Mouse (Mus musculus): ENCODE results near the gene Lurap1l. TPM values are rescaled to one million over a fixed set of nuclear protein-coding genes. Genes with fewer than 3 reads are reported as not detected.

Lurap1l gene
- polyA plus RNA-seq (2015; fragmentation: Nextera tagmentation; extraction: Ambion mirVana) = 3.0 and 3.6 TPM in 2 replicates

DNA sequence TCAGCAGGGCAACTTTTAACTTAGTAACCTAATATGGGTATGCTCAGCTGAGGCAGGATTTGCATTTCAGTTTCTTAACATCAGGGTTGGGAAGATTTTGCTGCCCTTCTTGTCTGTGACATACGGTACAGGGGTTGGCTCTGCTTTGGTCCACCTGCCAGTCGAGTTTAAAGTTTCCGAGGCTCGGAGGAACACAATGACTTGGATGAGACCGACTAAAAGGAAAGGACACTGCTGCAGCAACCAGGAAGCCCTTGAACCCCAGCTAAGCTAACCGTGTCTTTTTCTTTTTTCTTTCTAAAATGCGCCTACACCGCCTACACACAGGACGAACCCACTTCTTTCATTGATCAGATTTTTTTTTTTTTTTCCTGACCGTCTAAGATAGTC, at the start of gene Lurap1l:
Gene Lurap1l, plus strand, starts transcription at position 166 of the 390 bp plus-strand sequence.
- WGBS (ENCODE audit: insufficient replicate concordance) = 2% methylated on average over 10 of the region's 10 CpGs

GRCm38 (mm10) chr4:80862962-80863361, 47.5 kb upstream of the Lurap1l start:
- Histone ChIP-seq H3K9me3 (replicated peaks) (no peaks in the 10 kb centered on the region), H3K4me3 (replicated peaks) (no peak overlapping the region), H3K27ac (no peak overlapping the region), H3K9ac (no peak overlapping the region), H3K36me3 (no peaks in the 10 kb centered on the region), H3K4me2 (no peak overlapping the region), H3K4me1 (replicated peaks) (no peaks in the 10 kb centered on the region), H3K27me3 (no peaks in the 10 kb centered on the region)
- ATAC-seq (ENCODE audit: low read depth) = no peak
- 75% methylated on average over 9 of the region's 9 CpGs for WGBS (ENCODE audit: insufficient replicate concordance)
- DNase-seq = no peak

More for the DNA sequence above, at the start of gene Lurap1l:
- ATAC-seq (ENCODE audit: low read depth) (0 out of 2 replicates have a peak, but pooled peaks have one; percentile 18), DNase-seq (no peak)
- peak within 1 kb of the TSS; percentile 66 for H3K27ac ChIP-seq
- H3K27me3 ChIP-seq = peaks cover 9% of the 10 kb centered on the region
- no peaks in the 10 kb centered on the region for H3K4me1 ChIP-seq (replicated peaks)
- H3K4me2 ChIP-seq = peak within 1 kb of the TSS; percentile 57
- H3K9me3 ChIP-seq (replicated peaks) = no peaks in the 10 kb centered on the region
- H3K36me3 ChIP-seq = no peaks in the 10 kb centered on the region
- H3K9ac ChIP-seq = peak within 1 kb of the TSS; percentile 60
- peak within 1 kb of the TSS; percentile 59 for H3K4me3 ChIP-seq (replicated peaks)

DNA sequence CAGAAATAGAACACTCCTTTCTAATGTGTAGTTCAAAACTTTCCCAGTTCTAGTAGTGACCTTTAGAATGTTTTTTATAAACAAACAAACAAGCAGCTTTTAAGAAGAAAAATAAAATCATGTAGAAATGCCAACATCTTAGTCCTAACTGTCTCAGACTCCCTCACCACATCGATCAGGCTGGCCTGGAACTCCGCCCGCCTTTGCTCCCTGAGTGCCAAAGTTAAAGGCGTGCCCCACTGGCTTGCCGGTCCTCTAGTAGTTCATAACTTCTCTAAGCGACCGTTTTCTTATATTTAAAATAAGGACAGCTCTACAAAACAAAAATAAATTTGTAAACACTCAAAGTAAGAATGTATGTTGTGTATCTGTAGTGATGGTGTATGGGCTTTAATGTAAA, 46.5 kb upstream of the Lurap1l start:
- no peaks in the 10 kb centered on the region for H3K9me3 ChIP-seq (replicated peaks)
- no peak overlapping the region for H3K4me3 ChIP-seq (replicated peaks)
- H3K27ac ChIP-seq = no peak overlapping the region
- H3K27me3 ChIP-seq = no peaks in the 10 kb centered on the region
- ATAC-seq (ENCODE audit: low read depth) = no peak
- no peaks in the 10 kb centered on the region for H3K36me3 ChIP-seq
- no peaks in the 10 kb centered on the region for H3K4me1 ChIP-seq (replicated peaks)
- no peak for DNase-seq
- no peak overlapping the region for H3K4me2 ChIP-seq
- WGBS (ENCODE audit: insufficient replicate concordance) = 61% methylated on average over 7 of the region's 7 CpGs
- no peak overlapping the region for H3K9ac ChIP-seq

- no peaks in the 10 kb centered on the region for H3K4me1 ChIP-seq (replicated peaks)
- H3K4me2 ChIP-seq = peak overlapping the region; percentile 51
- WGBS (ENCODE audit: insufficient replicate concordance) = 3% methylated on average over 17 of the region's 17 CpGs
- ATAC-seq (ENCODE audit: low read depth) (peak; percentile 70), DNase-seq (no peak)
- H3K9me3 ChIP-seq (replicated peaks) = no peaks in the 10 kb centered on the region
- no peak overlapping the region for H3K9ac ChIP-seq
- H3K36me3 ChIP-seq = no peaks in the 10 kb centered on the region
- H3K27ac ChIP-seq = no peak overlapping the region
- H3K4me3 ChIP-seq (replicated peaks) = peak overlapping the region; percentile 14
- no peaks in the 10 kb centered on the region for H3K27me3 ChIP-seq
These were observed 45.9 kb upstream of the Lurap1l start for GRCm38 (mm10) chr4:80864511-80864922.

DNA sequence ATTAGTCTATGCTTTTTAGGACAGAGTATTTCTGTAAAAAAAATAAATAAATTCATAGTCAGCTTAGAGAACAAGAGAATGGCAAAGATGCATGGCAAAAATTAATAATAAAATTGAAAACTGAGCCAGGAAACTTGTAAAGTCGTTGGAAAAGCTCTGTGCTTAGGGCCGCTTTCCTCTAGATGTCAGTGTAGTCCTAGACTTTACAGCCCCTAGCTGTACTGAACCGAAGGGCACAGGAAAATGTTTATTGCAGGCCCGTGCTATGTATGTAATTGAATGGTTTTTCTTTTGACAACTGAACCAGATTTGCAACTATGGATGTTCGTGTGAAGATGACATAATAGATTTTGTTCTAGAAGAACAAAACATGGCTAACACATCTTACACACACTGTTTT, 44.4 kb upstream of the Lurap1l start:
- Histone ChIP-seq H3K36me3 (no peaks in the 10 kb centered on the region), H3K4me3 (replicated peaks) (no peak overlapping the region), H3K9me3 (replicated peaks) (no peaks in the 10 kb centered on the region), H3K9ac (no peak overlapping the region), H3K4me1 (replicated peaks) (no peaks in the 10 kb centered on the region), H3K27me3 (no peaks in the 10 kb centered on the region), H3K4me2 (no peak overlapping the region), H3K27ac (no peak overlapping the region)
- no peak for DNase-seq
- ATAC-seq (ENCODE audit: low read depth) = no peak
- WGBS (ENCODE audit: insufficient replicate concordance) = 26% methylated on average over 5 of the region's 5 CpGs

GRCm38 (mm10) chr4:80869598-80869997, 40.8 kb upstream of the Lurap1l start:
- Histone ChIP-seq H3K36me3 (no peaks in the 10 kb centered on the region), H3K4me2 (no peak overlapping the region), H3K9me3 (replicated peaks) (no peaks in the 10 kb centered on the region), H3K4me1 (replicated peaks) (peaks cover 4% of the 10 kb centered on the region), H3K4me3 (replicated peaks) (no peak overlapping the region), H3K27me3 (no peaks in the 10 kb centered on the region), H3K9ac (no peak overlapping the region), H3K27ac (no peak overlapping the region)
- DNase-seq = no peak
- ATAC-seq (ENCODE audit: low read depth) = no peak
- WGBS (ENCODE audit: insufficient replicate concordance) = 36% methylated on average over 2 of the region's 2 CpGs

- Histone ChIP-seq H3K9ac (no peak overlapping the region), H3K4me2 (no peak overlapping the region), H3K4me3 (replicated peaks) (no peak overlapping the region), H3K9me3 (replicated peaks) (no peaks in the 10 kb centered on the region), H3K4me1 (replicated peaks) (peaks cover 4% of the 10 kb centered on the region), H3K27ac (peak overlapping the region; percentile 21; the same call in 1 of the 2 replicates), H3K36me3 (no peaks in the 10 kb centered on the region), H3K27me3 (no peaks in the 10 kb centered on the region)
- ATAC-seq (ENCODE audit: low read depth) (peak; percentile 54; the same call in 1 of the 2 replicates), DNase-seq (no peak)
- WGBS (ENCODE audit: insufficient replicate concordance) = 29% methylated on average over 6 of the region's 6 CpGs
These were observed 37.4 kb upstream of the Lurap1l start for GRCm38 (mm10) chr4:80872847-80873644.

- no peak for DNase-seq
- Histone ChIP-seq H3K36me3 (no peaks in the 10 kb centered on the region), H3K4me3 (replicated peaks) (no peak overlapping the region), H3K4me2 (no peak overlapping the region), H3K4me1 (replicated peaks) (peaks cover 4% of the 10 kb centered on the region), H3K27me3 (no peaks in the 10 kb centered on the region), H3K27ac (no peak overlapping the region), H3K9me3 (replicated peaks) (no peaks in the 10 kb centered on the region), H3K9ac (no peak overlapping the region)
- peak; percentile 61 for ATAC-seq (ENCODE audit: low read depth)
- WGBS (ENCODE audit: insufficient replicate concordance) = 48% methylated on average over 5 of the region's 5 CpGs
These were observed 36.2 kb upstream of the Lurap1l start for GRCm38 (mm10) chr4:80874121-80874859.

DNA sequence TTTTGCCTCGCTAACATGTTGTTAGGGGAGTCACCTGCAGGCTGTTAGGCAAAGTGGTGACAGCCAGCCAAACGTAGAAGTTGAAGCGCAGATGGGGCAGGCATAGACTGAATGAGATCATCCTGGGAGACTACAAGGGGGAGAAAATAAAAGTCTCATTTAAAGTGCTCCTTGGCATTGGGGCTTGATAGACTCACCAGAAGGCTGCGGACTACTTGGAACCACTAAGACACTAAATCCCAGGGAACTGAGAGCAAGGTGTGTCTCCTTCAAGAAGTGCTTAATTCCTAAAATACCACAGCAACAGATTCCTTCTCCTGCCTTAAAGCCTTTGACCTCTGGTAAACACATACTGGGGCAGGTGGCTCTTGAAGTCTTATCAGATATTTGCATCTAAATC, 35.4 kb upstream of the Lurap1l start:
- WGBS (ENCODE audit: insufficient replicate concordance) = 65% methylated on average over 4 of the region's 4 CpGs
- Histone ChIP-seq H3K27me3 (no peaks in the 10 kb centered on the region), H3K9me3 (replicated peaks) (no peaks in the 10 kb centered on the region), H3K4me3 (replicated peaks) (no peak overlapping the region), H3K4me2 (no peak overlapping the region), H3K9ac (no peak overlapping the region), H3K27ac (no peak overlapping the region), H3K36me3 (no peaks in the 10 kb centered on the region), H3K4me1 (replicated peaks) (peaks cover 4% of the 10 kb centered on the region)
- ATAC-seq (ENCODE audit: low read depth) = no peak
- no peak for DNase-seq

DNA sequence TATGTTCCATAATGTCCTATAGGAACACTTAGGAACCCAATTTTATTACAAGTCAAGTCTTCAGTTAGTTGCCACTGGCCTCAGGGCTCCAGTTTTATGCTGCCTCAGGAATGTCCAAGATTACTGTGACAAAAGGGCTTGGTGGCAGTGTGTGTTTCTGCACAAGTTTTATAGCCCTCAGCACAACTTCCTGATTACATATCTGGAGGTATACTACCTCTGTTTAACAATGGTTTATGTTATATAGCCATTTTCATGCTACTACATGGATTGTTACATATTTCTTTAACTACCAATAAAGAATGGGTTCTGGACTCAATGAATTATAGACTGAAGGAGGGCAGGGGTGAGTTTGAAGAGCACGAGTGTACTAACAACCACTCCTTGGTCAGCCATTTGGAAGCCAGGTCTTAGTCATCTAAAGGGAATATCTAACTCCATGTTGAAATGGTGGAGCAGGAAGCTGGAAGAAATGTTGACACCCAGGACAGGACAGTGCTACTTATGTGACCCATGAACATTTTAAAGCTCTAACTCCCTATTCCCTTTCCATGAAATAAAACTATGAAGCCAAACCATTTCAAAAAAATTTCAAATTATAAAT, 28.3 kb upstream of the Lurap1l start:
- H3K9me3 ChIP-seq (replicated peaks) = no peaks in the 10 kb centered on the region
- H3K9ac ChIP-seq = no peak overlapping the region
- H3K27ac ChIP-seq = no peak overlapping the region
- no peaks in the 10 kb centered on the region for H3K4me1 ChIP-seq (replicated peaks)
- no peaks in the 10 kb centered on the region for H3K36me3 ChIP-seq
- no peak overlapping the region for H3K4me3 ChIP-seq (replicated peaks)
- WGBS (ENCODE audit: insufficient replicate concordance) = 47% methylated on average over 1 of the region's 1 CpGs
- no peak for ATAC-seq (ENCODE audit: low read depth)
- DNase-seq = no peak
- no peak overlapping the region for H3K4me2 ChIP-seq
- H3K27me3 ChIP-seq = no peaks in the 10 kb centered on the region

DNA sequence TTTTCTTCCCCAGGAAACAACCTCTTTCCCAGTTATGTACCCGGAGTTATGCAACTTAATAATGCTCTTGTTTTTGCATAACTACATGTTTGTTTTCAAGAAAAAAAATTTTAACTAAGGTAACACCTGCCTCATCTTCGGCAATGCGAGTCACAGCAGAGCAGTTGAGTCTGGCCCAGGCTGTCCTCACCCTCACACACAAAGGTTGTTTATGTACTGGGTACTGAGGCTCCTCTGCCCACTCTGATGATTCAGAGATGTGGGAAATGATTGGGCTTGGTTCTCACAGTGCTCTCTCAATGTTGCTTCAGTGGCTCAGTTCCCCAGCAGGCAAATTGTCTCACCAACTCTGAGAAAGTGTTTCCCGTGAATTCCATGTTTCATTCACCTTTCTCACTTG, 23.8 kb upstream of the Lurap1l start:
- Histone ChIP-seq H3K4me2 (no peak overlapping the region), H3K27ac (no peak overlapping the region), H3K4me3 (replicated peaks) (no peak overlapping the region), H3K9ac (no peak overlapping the region), H3K27me3 (no peaks in the 10 kb centered on the region), H3K36me3 (no peaks in the 10 kb centered on the region), H3K9me3 (replicated peaks) (no peaks in the 10 kb centered on the region), H3K4me1 (replicated peaks) (no peaks in the 10 kb centered on the region)
- DNase-seq (no peak), ATAC-seq (ENCODE audit: low read depth) (no peak)
- 63% methylated on average over 4 of the region's 4 CpGs for WGBS (ENCODE audit: insufficient replicate concordance)

All from liver, embryonic 13.5 days (tissue).